Mouse (Mus musculus) midbrain, embryonic 15.5 days (tissue): ENCODE data around the gene Angptl3. TPM values are rescaled to one million over a fixed set of nuclear protein-coding genes. Genes with fewer than 3 reads are reported as not detected.

Experiments
- ATAC-seq: fragments of 200-750 bp; cut with Nextera tagmentation; replicated peaks from 2 replicates; pipeline ENCODE4 v1.8.0; 2017; ENCODE audit warnings: moderate TSS enrichment
- H3K27ac ChIP-seq: fragments of 300-500 bp; sonication (generic); 2 replicates; pipeline ENCODE4 v1.5.1; 2015; ENCODE audit warnings: mild to moderate bottlenecking, inconsistent platforms
- H3K27me3 ChIP-seq: fragments of 300-500 bp; sonication (generic); replicated peaks from 2 replicates; pipeline ENCODE4 v1.6.1; 2015; ENCODE audit warnings: inconsistent platforms
- H3K36me3 ChIP-seq: fragments of 300-500 bp; sonication (generic); replicated peaks from 2 replicates; pipeline ENCODE4 v1.6.1; 2015; ENCODE audit warnings: inconsistent platforms
- H3K4me1 ChIP-seq: fragments of 300-500 bp; sonication (generic); 2 replicates; pipeline ENCODE4 v1.6.1; 2015; ENCODE audit warnings: inconsistent platforms
- H3K4me2 ChIP-seq: fragments of 300-500 bp; sonication (generic); 2 replicates; pipeline ENCODE4 v1.6.1; 2015; ENCODE audit warnings: inconsistent platforms, mild to moderate bottlenecking, moderate library complexity
- H3K4me3 ChIP-seq: fragments of 300-500 bp; sonication (generic); 2 replicates; pipeline ENCODE4 v1.5.1; 2015; ENCODE audit warnings: mild to moderate bottlenecking, inconsistent platforms
- H3K9ac ChIP-seq: fragments of 300-500 bp; sonication (generic); 2 replicates; pipeline ENCODE4 v1.6.1; 2015; ENCODE audit warnings: mild to moderate bottlenecking, inconsistent platforms
- H3K9me3 ChIP-seq: fragments of 300-500 bp; sonication (generic); 2 replicates; pipeline ENCODE4 v1.6.1; 2016; ENCODE audit warnings: inconsistent platforms
- WGBS: fragments of 180-500 bp; shearing (Covaris S2); methylation state at CpG from one replicate; pipeline ENCODE4 v1.1.7; 2015; ENCODE audit warnings: mixed read lengths; 5-methylcytosine and 5-hydroxymethylcytosine counted together
- polyA plus RNA-seq: library from polyadenylated mRNA; unstranded; fragments of >200 nt; fragmentation: Nextera tagmentation; extraction: Ambion mirVana; gene quantifications from 2 replicates; pipeline ENCODE4 v1.2.1, GENCODE M21; 2015

Gene Angptl3
- polyA plus RNA-seq, 1 experiment from 2014 or later: 2.1 TPM

DNA sequence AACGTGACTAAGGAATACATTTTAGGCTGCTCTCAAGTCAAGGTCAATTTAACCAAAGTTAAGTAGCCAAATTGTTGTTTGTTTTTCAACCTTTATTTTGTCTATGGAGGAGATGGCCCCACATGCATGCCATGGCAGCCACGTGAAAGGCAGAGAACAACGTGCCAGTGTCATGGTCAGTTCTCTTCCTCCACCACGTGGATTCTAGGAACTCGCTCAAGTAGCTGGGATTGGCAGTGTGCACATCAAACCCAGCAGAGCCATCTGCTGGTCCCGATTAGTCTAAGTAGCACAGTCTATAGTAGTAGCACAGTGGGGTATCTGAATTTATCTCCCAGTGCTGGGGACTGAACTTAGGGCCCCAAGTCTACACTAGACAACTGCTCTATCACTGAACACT, 38.1 kb downstream of the Angptl3 start:
- H3K9me3 ChIP-seq: no peaks in the 10 kb centered on the region
- H3K4me3 ChIP-seq: no peak overlapping the region
- H3K36me3 ChIP-seq: peaks cover 32% of the 10 kb centered on the region
- H3K4me2 ChIP-seq: no peak overlapping the region
- no peaks in the 10 kb centered on the region for H3K4me1 ChIP-seq
- H3K9ac ChIP-seq: no peak overlapping the region
- H3K27ac ChIP-seq: no peak overlapping the region
- ATAC-seq: no peak
- 86% methylated on average over 6 of the region's 6 CpGs for WGBS
- no peaks in the 10 kb centered on the region for H3K27me3 ChIP-seq

DNA sequence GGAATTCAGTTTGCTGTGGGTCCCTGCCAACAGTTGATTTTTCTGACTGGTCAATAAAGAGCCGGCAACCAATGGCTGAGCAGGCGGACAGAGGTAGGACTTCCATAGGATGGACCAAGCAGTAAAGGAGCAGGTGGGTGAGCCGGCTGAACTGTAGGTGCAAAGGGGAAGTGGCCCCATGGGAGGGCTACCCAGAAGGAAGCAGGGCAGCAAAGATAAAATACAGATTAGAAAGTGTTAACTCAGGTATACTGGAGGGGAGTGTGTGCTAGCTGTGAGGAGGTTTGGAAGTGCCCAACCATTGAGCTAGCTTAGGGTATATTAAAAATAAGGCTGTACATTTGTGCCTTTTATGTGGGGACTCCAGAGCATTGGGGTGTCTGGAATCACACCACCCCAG, 47.3 kb downstream of the Angptl3 start:
- no peaks in the 10 kb centered on the region for H3K27me3 ChIP-seq
- no peak overlapping the region for H3K4me3 ChIP-seq
- ATAC-seq: no peak
- WGBS: 93% methylated on average over 3 of the region's 3 CpGs
- H3K4me2 ChIP-seq: no peak overlapping the region
- peaks cover 17% of the 10 kb centered on the region for H3K36me3 ChIP-seq
- no peaks in the 10 kb centered on the region for H3K9me3 ChIP-seq
- no peaks in the 10 kb centered on the region for H3K4me1 ChIP-seq
- no peak overlapping the region for H3K27ac ChIP-seq
- H3K9ac ChIP-seq: no peak overlapping the region

DNA sequence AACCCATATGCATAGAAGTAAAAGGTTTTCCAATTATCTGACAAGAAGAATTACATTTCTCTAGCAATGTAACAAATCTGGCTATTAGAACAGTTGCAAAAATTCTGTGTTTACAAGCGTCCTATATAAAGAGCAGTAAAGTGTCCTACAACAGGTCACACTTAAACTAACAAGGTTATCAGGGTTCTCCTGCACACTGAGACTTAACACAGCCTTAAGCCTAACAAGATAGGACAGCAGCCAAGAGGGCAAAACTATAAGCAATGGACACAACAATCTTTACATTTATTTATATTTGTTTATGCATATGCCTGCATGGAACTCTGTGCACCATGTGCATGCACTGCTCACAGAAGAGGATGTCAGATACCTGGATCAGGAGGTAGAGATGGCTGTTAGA, 50.4 kb downstream of the Angptl3 start:
- Histone ChIP-seq H3K9me3 (no peaks in the 10 kb centered on the region), H3K4me2 (no peak overlapping the region), H3K4me3 (no peak overlapping the region), H3K27me3 (no peaks in the 10 kb centered on the region), H3K36me3 (peaks cover 20% of the 10 kb centered on the region), H3K9ac (no peak overlapping the region), H3K27ac (no peak overlapping the region), H3K4me1 (no peaks in the 10 kb centered on the region)
- 91% methylated on average over 1 of the region's 1 CpGs for WGBS
- ATAC-seq: no peak

DNA sequence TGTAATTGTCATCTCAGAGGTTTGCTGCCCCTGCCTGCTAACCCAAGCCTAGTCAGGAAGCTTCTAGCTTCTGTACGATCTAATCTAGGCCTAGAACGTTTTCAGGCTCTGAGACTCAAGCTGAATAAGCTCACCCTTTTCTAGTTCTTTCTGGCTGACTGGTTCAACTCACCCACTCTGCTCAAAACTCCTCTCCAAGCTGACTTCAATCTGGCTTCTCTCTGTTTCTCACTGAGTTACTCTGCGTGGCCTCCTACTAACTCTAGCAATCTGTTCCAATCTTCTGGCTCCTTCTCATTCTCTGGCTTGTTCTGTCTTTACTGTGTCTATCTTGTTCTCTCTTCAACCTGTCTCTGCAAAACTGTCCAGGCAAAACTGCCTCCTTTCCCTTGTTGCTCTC, 53.1 kb downstream of the Angptl3 start:
- WGBS: 92% methylated on average over 3 of the region's 3 CpGs
- Histone ChIP-seq H3K4me1 (no peaks in the 10 kb centered on the region), H3K36me3 (peaks cover 13% of the 10 kb centered on the region; the same call in 1 of the 2 replicates), H3K9ac (no peak overlapping the region), H3K9me3 (no peaks in the 10 kb centered on the region), H3K4me2 (no peak overlapping the region), H3K27ac (no peak overlapping the region), H3K4me3 (no peak overlapping the region), H3K27me3 (no peaks in the 10 kb centered on the region)
- ATAC-seq: no peak

DNA sequence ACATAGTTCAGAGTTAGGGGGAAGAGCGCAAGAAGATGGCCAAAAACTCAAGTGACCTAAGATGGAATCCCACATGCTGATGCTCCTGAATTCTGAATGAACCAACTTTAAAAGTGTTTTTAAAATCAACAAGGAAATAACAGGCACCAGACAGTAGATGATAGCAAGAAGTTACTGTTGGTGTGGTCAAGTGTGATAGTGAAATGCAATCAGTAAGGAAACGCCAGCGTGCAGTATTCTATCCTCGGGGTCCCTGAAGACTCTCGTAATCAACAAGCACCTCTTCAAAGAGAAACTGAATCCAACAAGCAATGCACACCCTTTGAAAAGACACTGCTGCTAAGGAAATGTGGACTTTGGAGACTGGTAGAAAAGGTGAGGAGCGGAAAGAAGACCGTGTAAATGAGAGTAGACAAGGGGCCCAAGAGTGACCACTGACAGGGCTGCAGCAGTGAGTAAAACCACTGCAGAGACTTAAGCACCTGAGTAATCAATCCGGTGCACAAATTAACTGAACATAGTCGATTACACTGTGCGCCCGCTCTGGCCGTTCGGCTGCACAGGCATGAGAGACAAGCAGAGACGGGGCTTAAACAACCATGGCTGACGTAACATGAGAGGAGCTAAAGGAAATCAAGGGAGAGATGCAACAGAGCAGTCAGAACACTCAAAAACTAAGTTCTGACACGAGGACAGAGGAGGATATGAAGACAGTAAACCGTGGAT, 57.2 kb downstream of the Angptl3 start:
- WGBS: 96% methylated on average over 17 of the region's 17 CpGs
- no peak for ATAC-seq

DNA sequence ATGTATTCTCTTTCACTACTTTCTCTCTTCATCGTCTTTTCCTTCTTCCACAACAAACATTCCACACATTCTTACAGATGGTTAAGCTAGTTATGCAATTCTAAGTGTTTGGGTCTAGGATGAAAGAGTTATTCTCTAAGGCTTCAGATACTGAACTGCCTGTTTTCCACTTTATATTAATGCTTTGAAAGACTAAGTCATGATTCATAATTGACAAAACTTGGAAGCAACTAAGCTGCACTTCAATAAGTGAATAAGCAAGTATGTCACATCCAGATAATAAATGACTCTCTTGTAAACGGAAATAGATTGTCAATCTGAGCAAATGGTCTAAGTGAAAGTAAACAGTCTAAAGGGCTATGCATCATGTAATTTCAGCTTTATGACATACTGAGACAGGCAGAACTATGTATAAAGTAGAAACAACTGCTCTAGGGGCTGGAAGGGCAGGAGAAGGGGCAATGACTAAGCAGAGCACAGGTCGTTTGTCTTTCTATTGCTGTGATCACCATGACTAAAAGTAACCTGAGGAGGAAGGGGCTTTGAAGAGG, 60.5 kb downstream of the Angptl3 start:
- H3K4me2 ChIP-seq: no peak overlapping the region
- 54% methylated on average over 3 of the region's 3 CpGs for WGBS
- no peak overlapping the region for H3K27ac ChIP-seq
- peaks cover 3% of the 10 kb centered on the region; the same call in 1 of the 2 replicates for H3K4me1 ChIP-seq
- H3K4me3 ChIP-seq: no peak overlapping the region
- no peak for ATAC-seq
- H3K27me3 ChIP-seq: no peaks in the 10 kb centered on the region
- no peak overlapping the region for H3K9ac ChIP-seq
- no peaks in the 10 kb centered on the region; the same call in 1 of the 2 replicates for H3K36me3 ChIP-seq
- H3K9me3 ChIP-seq: no peaks in the 10 kb centered on the region

More for the DNA sequence above, 57.2 kb downstream of the Angptl3 start:
- Histone ChIP-seq H3K9ac (no peak overlapping the region), H3K36me3 (peaks cover 8% of the 10 kb centered on the region; the same call in 1 of the 2 replicates), H3K4me3 (no peak overlapping the region), H3K27ac (no peak overlapping the region), H3K9me3 (no peaks in the 10 kb centered on the region), H3K27me3 (no peaks in the 10 kb centered on the region), H3K4me2 (no peak overlapping the region), H3K4me1 (peaks cover 3% of the 10 kb centered on the region; the same call in 1 of the 2 replicates)

DNA sequence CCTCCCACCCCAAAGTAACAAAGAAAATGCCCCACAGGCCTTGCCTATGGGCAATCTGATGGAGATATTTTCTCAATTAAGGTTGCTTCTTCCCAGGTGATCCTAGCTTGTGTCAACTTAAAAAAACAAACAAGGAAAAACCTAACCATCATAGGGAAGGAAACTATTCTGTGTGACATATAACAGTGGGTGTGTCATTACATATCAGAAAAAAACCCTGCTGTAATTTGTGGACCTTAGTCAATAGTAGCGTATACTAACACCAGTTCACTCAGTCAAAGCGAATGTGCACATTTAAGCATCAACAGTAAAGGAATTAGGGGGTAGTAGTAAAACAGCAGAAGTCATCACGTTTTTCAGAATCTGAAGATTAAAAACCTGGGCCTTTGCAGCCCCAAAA, 61.0 kb downstream of the Angptl3 start:
- H3K27ac ChIP-seq: no peak overlapping the region
- H3K9ac ChIP-seq: no peak overlapping the region
- no peak overlapping the region for H3K4me3 ChIP-seq
- no peaks in the 10 kb centered on the region for H3K9me3 ChIP-seq
- no peak overlapping the region for H3K4me2 ChIP-seq
- H3K27me3 ChIP-seq: no peaks in the 10 kb centered on the region
- ATAC-seq: no peak
- 95% methylated on average over 3 of the region's 3 CpGs for WGBS
- H3K36me3 ChIP-seq: no peaks in the 10 kb centered on the region; the same call in 1 of the 2 replicates
- H3K4me1 ChIP-seq: peaks cover 3% of the 10 kb centered on the region; the same call in 1 of the 2 replicates

Other genes with a start within 250 kb of the Angptl3 start
- gene Kank4, start 213.4 kb upstream of the Angptl3 start, polyA plus RNA-seq: 0.40 and 0.58 TPM in 2 replicates
- not detected in 2 replicates for gene I0C0044D17Rik, start 207.1 kb upstream of the Angptl3 start, polyA plus RNA-seq
- gene Usp1, start 107.1 kb upstream of the Angptl3 start, polyA plus RNA-seq: 25.7 and 32.9 TPM in 2 replicates
- gene Dock7, start 90.0 kb downstream of the Angptl3 start, polyA plus RNA-seq: 71.1 and 71.7 TPM in 2 replicates
- gene Atg4c, start 163.0 kb downstream of the Angptl3 start, polyA plus RNA-seq: 15.9 and 21.1 TPM in 2 replicates